In the genomic region with DNA sequence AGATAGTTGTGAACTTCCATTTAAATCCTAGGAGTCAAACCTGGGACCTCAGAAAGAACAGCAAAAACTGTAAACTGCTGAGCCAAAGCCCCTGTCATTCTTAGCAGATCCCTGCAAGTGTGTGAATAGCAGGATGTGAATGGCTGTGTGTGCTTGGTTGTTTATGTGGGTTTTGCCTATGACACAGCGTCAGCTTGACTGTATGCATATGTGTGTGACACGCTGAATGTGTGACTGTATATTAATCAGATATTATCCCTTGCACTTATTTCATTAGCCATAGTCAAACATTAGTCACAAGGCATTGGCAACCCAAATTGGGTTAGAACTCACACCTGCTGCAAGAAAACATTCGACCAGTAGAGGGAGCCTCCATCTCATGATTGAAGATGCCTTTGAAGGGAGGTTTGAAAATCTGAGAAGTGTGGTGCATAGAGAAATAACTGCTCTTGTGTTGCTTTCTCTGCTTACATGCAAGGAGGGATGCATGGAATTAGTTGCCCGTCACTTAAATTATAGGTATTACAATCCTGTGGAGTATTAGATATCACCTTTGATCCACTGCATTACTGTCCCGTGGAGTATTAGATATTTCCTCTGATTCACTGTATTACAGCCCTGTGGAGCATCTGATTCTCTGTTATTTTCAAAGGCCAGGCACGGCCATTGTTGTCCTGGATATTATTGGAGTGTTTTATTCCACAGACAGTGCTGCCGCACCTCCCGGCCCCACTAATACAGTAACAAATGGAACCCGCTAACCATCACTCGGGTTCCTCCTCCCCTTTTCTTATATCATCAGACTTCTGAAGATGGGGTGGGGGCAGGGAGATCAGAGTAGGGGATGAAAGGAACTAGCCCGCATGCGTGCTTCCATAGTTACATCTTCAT, we compare ENCODE assay signal across 9 mouse cellular contexts.
DNase-seq lines count a peak whose midpoint lies in the region; ATAC-seq and TF ChIP-seq lines count a peak whose summit lies in the region.
"Had no signal": no experiment of that assay in that cellular context is flagged by ENCODE, and none has a peak within 500 bp of the region (broad histone marks: within the 10 kb centered on the region; RNA-seq: fewer than 3 reads in every experiment).

No protein-coding gene starts in this region.

- TF ChIP-seq CTCF in stomach, postnatal 0 days (IDR thresholded peaks at IDR 0.05; ENCODE audit: low read depth), result peak; percentile 93

- H3K27ac ChIP-seq in heart, embryonic 10.5 days, result no peak overlapping the region
- H3K27ac ChIP-seq in embryonic facial prominence, embryonic 10.5 days (replicated peaks), result no peak overlapping the region
- H3K27ac ChIP-seq in hindbrain, embryonic 11.5 days (ENCODE audit: low read depth, low read length), result no peak overlapping the region
- H3K27ac ChIP-seq in midbrain, embryonic 10.5 days (replicated peaks), result no peak overlapping the region
- no peak overlapping the region for H3K27ac ChIP-seq in stomach, postnatal 0 days (replicated peaks)
- H3K27ac ChIP-seq: limb, embryonic 15.5 days had no signal

- H3K9ac ChIP-seq in hindbrain, embryonic 11.5 days (ENCODE audit: low read depth, low read length), result no peak overlapping the region
- no peak overlapping the region for H3K9ac ChIP-seq in stomach, postnatal 0 days (ENCODE audit: low read length)
- H3K9ac ChIP-seq: limb, embryonic 15.5 days had no signal

- H3K4me2 ChIP-seq in hindbrain, embryonic 11.5 days (replicated peaks; ENCODE audit: low read depth, low read length), result no peak overlapping the region
- no peak overlapping the region for H3K4me2 ChIP-seq in stomach, postnatal 0 days (replicated peaks; ENCODE audit: low read depth)
- H3K4me2 ChIP-seq: limb, embryonic 15.5 days had no signal

- no peaks in the 10 kb centered on the region for H3K9me3 ChIP-seq in heart, embryonic 10.5 days
- H3K9me3 ChIP-seq in embryonic facial prominence, embryonic 10.5 days, result no peaks in the 10 kb centered on the region
- H3K9me3 ChIP-seq in hindbrain, embryonic 11.5 days (ENCODE audit: control insufficient read depth, low read length), result no peaks in the 10 kb centered on the region
- no peaks in the 10 kb centered on the region for H3K9me3 ChIP-seq in midbrain, embryonic 10.5 days (replicated peaks)
- H3K9me3 ChIP-seq in stomach, postnatal 0 days (ENCODE audit: control insufficient read depth, low read length), result no peaks in the 10 kb centered on the region
- H3K9me3 ChIP-seq: limb, embryonic 15.5 days had no signal

- no peaks in the 10 kb centered on the region for H3K4me1 ChIP-seq in heart, embryonic 10.5 days
- no peaks in the 10 kb centered on the region for H3K4me1 ChIP-seq in embryonic facial prominence, embryonic 10.5 days
- no peaks in the 10 kb centered on the region for H3K4me1 ChIP-seq in hindbrain, embryonic 11.5 days (replicated peaks; ENCODE audit: control insufficient read depth, insufficient read depth, low read length)
- H3K4me1 ChIP-seq in midbrain, embryonic 10.5 days, result no peaks in the 10 kb centered on the region
- no peaks in the 10 kb centered on the region for H3K4me1 ChIP-seq in stomach, postnatal 0 days (replicated peaks; ENCODE audit: control insufficient read depth, insufficient read depth)
- H3K4me1 ChIP-seq: limb, embryonic 15.5 days had no signal

- no peak for TF ChIP-seq EP300 in stomach, postnatal 0 days (optimal IDR thresholded peaks at IDR 0.05)

- H3K4me3 ChIP-seq in heart, embryonic 10.5 days, result no peak overlapping the region
- H3K4me3 ChIP-seq in embryonic facial prominence, embryonic 10.5 days, result no peak overlapping the region
- no peak overlapping the region for H3K4me3 ChIP-seq in hindbrain, embryonic 11.5 days (ENCODE audit: low read depth, low read length)
- no peak overlapping the region for H3K4me3 ChIP-seq in midbrain, embryonic 10.5 days
- no peak overlapping the region for H3K4me3 ChIP-seq in stomach, postnatal 0 days (ENCODE audit: low read depth, low read length)
- H3K4me3 ChIP-seq: limb, embryonic 15.5 days had no signal

- H3K27me3 ChIP-seq in heart, embryonic 10.5 days (ENCODE audit: insufficient read depth, poor library complexity, severe bottlenecking), result no peaks in the 10 kb centered on the region
- H3K27me3 ChIP-seq in embryonic facial prominence, embryonic 10.5 days (replicated peaks; ENCODE audit: low read depth, poor library complexity, severe bottlenecking), result no peaks in the 10 kb centered on the region
- H3K27me3 ChIP-seq in hindbrain, embryonic 11.5 days (ENCODE audit: control insufficient read depth, insufficient read depth, low read length), result no peaks in the 10 kb centered on the region
- no peaks in the 10 kb centered on the region for H3K27me3 ChIP-seq in midbrain, embryonic 10.5 days (ENCODE audit: low read depth, poor library complexity, severe bottlenecking)
- no peaks in the 10 kb centered on the region for H3K27me3 ChIP-seq in stomach, postnatal 0 days (ENCODE audit: control insufficient read depth, insufficient read depth, low read length)
- H3K27me3 ChIP-seq: limb, embryonic 15.5 days had no signal

- peak; percentile 9 to 77 for DNase-seq in heart, adult 18-20 months
- no peak for DNase-seq in heart, embryonic 10.5 days (ENCODE audit: low spot score)
- peak; percentile 39 for DNase-seq in adrenal gland, postnatal 25 days
- peak; percentile 49 for DNase-seq in embryonic facial prominence, embryonic 10.5 days (ENCODE audit: low spot score)
- peak; percentile 83 for DNase-seq in hindbrain, embryonic 11.5 days (ENCODE audit: low spot score)
- peak; percentile 63 to 92 for DNase-seq in layer of hippocampus, postnatal 25 days (ENCODE audit: extremely low spot score in 1 of 2, low spot score in 1 of 2)
- DNase-seq in midbrain, embryonic 10.5 days (ENCODE audit: low spot score), result peak; percentile 52
- peak; percentile 46 for DNase-seq in stomach, postnatal 0 days (ENCODE audit: low spot score)

- ATAC-seq in hindbrain, embryonic 11.5 days (ENCODE audit: low FRiP score), result peak; percentile 78
- no peak for ATAC-seq in stomach, postnatal 0 days (ENCODE audit: low FRiP score, low TSS enrichment)

- WGBS in heart, embryonic 10.5 days, result 57% methylated on average over 12 of the region's 12 CpGs
- WGBS in embryonic facial prominence, embryonic 10.5 days, result 59% methylated on average over 12 of the region's 12 CpGs
- WGBS in hindbrain, embryonic 11.5 days, result 60% methylated on average over 12 of the region's 12 CpGs
- 59% methylated on average over 12 of the region's 12 CpGs for WGBS in midbrain, embryonic 10.5 days
- 54% methylated on average over 12 of the region's 12 CpGs for WGBS in stomach, postnatal 0 days

- no peaks in the 10 kb centered on the region for H3K36me3 ChIP-seq in heart, embryonic 10.5 days
- H3K36me3 ChIP-seq in embryonic facial prominence, embryonic 10.5 days (replicated peaks), result no peaks in the 10 kb centered on the region
- H3K36me3 ChIP-seq in hindbrain, embryonic 11.5 days (ENCODE audit: control insufficient read depth, insufficient read depth, low read length), result no peaks in the 10 kb centered on the region
- no peaks in the 10 kb centered on the region for H3K36me3 ChIP-seq in midbrain, embryonic 10.5 days
- no peaks in the 10 kb centered on the region for H3K36me3 ChIP-seq in stomach, postnatal 0 days (ENCODE audit: control insufficient read depth, insufficient read depth, low read length)
- H3K36me3 ChIP-seq: limb, embryonic 15.5 days had no signal
